Mouse (Mus musculus): ENCODE results near the gene Gm3045. TPM values are rescaled to one million over a fixed set of nuclear protein-coding genes. Genes with fewer than 3 reads are reported as not detected.

Gm3045 gene
- polyA plus RNA-seq (2014; fragmentation: Illumina TruSeq; extraction: RNeasy Lipid Tissue Mini Kit (QIAGEN cat#74804); ENCODE audit: low read depth, low replicate concordance): 1.1 TPM

GRCm38 (mm10) chr13:56426365-56426764, at the start of gene Gm3045:
Gene Gm3045, plus strand, starts transcription at chr13:56426594.

GRCm38 (mm10) chr13:56438211-56439075, 12.0 kb downstream of the Gm3045 start, which contains the start of gene Slc25a48:
Gene Slc25a48, plus strand, starts transcription at chr13:56438355.

GRCm38 (mm10) chr13:56482146-56482545, 55.8 kb downstream of the Gm3045 start, which contains the start of gene Il9:
Gene Il9, minus strand, starts transcription at chr13:56482246.

Other genes starting within 250 kb of the Gm3045 start
- 0.21 TPM for gene Tifab, start 247.7 kb upstream of the Gm3045 start, polyA plus RNA-seq (2014; fragmentation: Illumina TruSeq; extraction: RNeasy Lipid Tissue Mini Kit (QIAGEN cat#74804); ENCODE audit: low read depth, low replicate concordance)
- 0.20 TPM for gene Neurog1, start 174.4 kb upstream of the Gm3045 start, polyA plus RNA-seq (2014; fragmentation: Illumina TruSeq; extraction: RNeasy Lipid Tissue Mini Kit (QIAGEN cat#74804); ENCODE audit: low read depth, low replicate concordance)
- gene Cxcl14, start 130.0 kb upstream of the Gm3045 start, polyA plus RNA-seq (2014; fragmentation: Illumina TruSeq; extraction: RNeasy Lipid Tissue Mini Kit (QIAGEN cat#74804); ENCODE audit: low read depth, low replicate concordance): 0.39 TPM
- 0.10 TPM for gene Slc25a48, start 11.8 kb downstream of the Gm3045 start, polyA plus RNA-seq (2014; fragmentation: Illumina TruSeq; extraction: RNeasy Lipid Tissue Mini Kit (QIAGEN cat#74804); ENCODE audit: low read depth, low replicate concordance)
- gene Il9, start 55.7 kb downstream of the Gm3045 start, polyA plus RNA-seq (2014; fragmentation: Illumina TruSeq; extraction: RNeasy Lipid Tissue Mini Kit (QIAGEN cat#74804); ENCODE audit: low read depth, low replicate concordance): not detected
- gene Fbxl21, start 95.9 kb downstream of the Gm3045 start, polyA plus RNA-seq (2014; fragmentation: Illumina TruSeq; extraction: RNeasy Lipid Tissue Mini Kit (QIAGEN cat#74804); ENCODE audit: low read depth, low replicate concordance): 0.90 TPM
- gene Lect2, start 121.9 kb downstream of the Gm3045 start, polyA plus RNA-seq (2014; fragmentation: Illumina TruSeq; extraction: RNeasy Lipid Tissue Mini Kit (QIAGEN cat#74804); ENCODE audit: low read depth, low replicate concordance): not detected
- gene Tgfbi, start 182.9 kb downstream of the Gm3045 start, polyA plus RNA-seq (2014; fragmentation: Illumina TruSeq; extraction: RNeasy Lipid Tissue Mini Kit (QIAGEN cat#74804); ENCODE audit: low read depth, low replicate concordance): 3.4 TPM